Mouse (Mus musculus) ES-E14 (cell line): ENCODE results near the gene Gulp1. TPM values are rescaled to one million over a fixed set of nuclear protein-coding genes. Genes with fewer than 3 reads are reported as not detected.
A peak's percentile ranks its signal among the peaks of the same experiment; 100 is the strongest.

Experiments used
- DNase-seq: peaks from one replicate; pipeline ENCODE4 v3.0.0-alpha.2; 2013; ENCODE audit warnings: low read depth, low spot score
- H3K27ac ChIP-seq: 2 replicates; pipeline ENCODE4 v1.5.1; 2012; ENCODE audit warnings: low read depth, mild to moderate bottlenecking, low read length, moderate library complexity, mixed read lengths; ENCODE audit not compliant: poor library complexity, insufficient read depth, severe bottlenecking
- H3K36me3 ChIP-seq: 2 replicates; pipeline ENCODE4 v1.6.1; 2012; ENCODE audit warnings: mild to moderate bottlenecking, low read length, moderate library complexity, mixed read lengths; ENCODE audit not compliant: control insufficient read depth, poor library complexity, insufficient read depth, severe bottlenecking
- H3K4me1 ChIP-seq, 2 experiments: fragments of 150-350 bp in 1 of 2; sonication (generic) in 1 of 2; 2 replicates each; pipeline ENCODE4 v1.6.1; 2012; ENCODE audit warnings: low read length in 2 of 2, mild to moderate bottlenecking in 1 of 2, mixed read lengths in 1 of 2; ENCODE audit not compliant: control insufficient read depth in 2 of 2, insufficient read depth in 2 of 2, poor library complexity in 1 of 2
- H3K4me3 ChIP-seq, 2 experiments: fragments of 150-350 bp in 1 of 2; sonication (generic) in 1 of 2; 2 replicates each; pipeline ENCODE4 v1.5.1; 2012; ENCODE audit warnings: low read length in 2 of 2, low read depth in 1 of 2, mild to moderate bottlenecking in 1 of 2, mixed read lengths in 1 of 2; ENCODE audit not compliant: insufficient read depth in 1 of 2, poor library complexity in 1 of 2, severe bottlenecking in 1 of 2
- H3K9ac ChIP-seq: 2 replicates; pipeline ENCODE4 v1.6.1; 2012; ENCODE audit warnings: low read depth, mild to moderate bottlenecking, low read length, mixed read lengths; ENCODE audit not compliant: poor library complexity, insufficient read depth, severe bottlenecking
- H3K9me3 ChIP-seq: fragments of 150-350 bp; sonication (generic); 2 replicates; pipeline ENCODE4 v1.6.1; 2012; ENCODE audit warnings: low read depth, mild to moderate bottlenecking, low read length; ENCODE audit not compliant: control insufficient read depth, insufficient read depth
- CHD2 ChIP-seq: IDR thresholded peaks from 2 replicates; pipeline ENCODE4 v1.6.1; 2014; ENCODE audit warnings: mild to moderate bottlenecking, low read depth, low read length, inconsistent platforms
- HCFC1 ChIP-seq: IDR thresholded peaks from 2 replicates; pipeline ENCODE4 v1.6.1; 2012; ENCODE audit warnings: low read length, inconsistent platforms, borderline replicate concordance; ENCODE audit not compliant: insufficient read depth
- MAFK ChIP-seq: IDR thresholded peaks from 2 replicates; pipeline ENCODE4 v1.6.1; 2014; ENCODE audit warnings: mild to moderate bottlenecking, low read depth, low read length, inconsistent platforms; ENCODE audit not compliant: insufficient read depth
- ZC3H11A ChIP-seq: IDR thresholded peaks from 2 replicates; pipeline ENCODE4 v1.6.1; 2012; ENCODE audit warnings: low read depth, mild to moderate bottlenecking, inconsistent platforms, low read length, borderline replicate concordance
- ZNF384 ChIP-seq: IDR thresholded peaks from 2 replicates; pipeline ENCODE4 v1.6.1; 2012; ENCODE audit warnings: low read depth, low read length, inconsistent platforms
- in situ Hi-C, 2 experiments: fragments of 600-800 bp; cut with MboI; formaldehyde crosslinking; loops; one replicate each; pipeline ENCODE4 v1.15.1; 2025; ENCODE audit warnings: low sequenced_read_pairs in 2 of 2, inconsistent platforms in 1 of 2; ENCODE audit not compliant: unreplicated experiment in 2 of 2
- total RNA-seq: library from RNA; depleted of rRNA; stranded (reverse); fragments of 300-350 nt; gene quantifications from 2 replicates; pipeline ENCODE4 v1.2.3, GENCODE M21; 2012

Gulp1 gene
- total RNA-seq, 1 experiment, result 3.7 TPM

GRCm38 (mm10) chr1:44741256-44741655 lies 189.9 kb downstream of the Gulp1 start:
- TF ChIP-seq CHD2 (no peak), HCFC1 (no peak), ZC3H11A (no peak; the same call in 1 of the 2 replicates)
- no peak for DNase-seq
- Histone ChIP-seq H3K4me1 (no peaks in the 10 kb centered on the region), H3K9me3 (no peaks in the 10 kb centered on the region), H3K4me3 (no peak overlapping the region), H3K9ac (no peak overlapping the region), H3K36me3 (no peaks in the 10 kb centered on the region), H3K27ac (no peak overlapping the region)
- in situ Hi-C loops, result loop anchor here in 1 of 2 experiments (10.0 kb wide), 1 partner anchor 1024 kb away; no protein-coding TSS in a partner anchor

GRCm38 (mm10) chr1:44745711-44746110 lies 194.4 kb downstream of the Gulp1 start:
- Histone ChIP-seq H3K4me3 (no peak overlapping the region), H3K9ac (no peak overlapping the region), H3K4me1 (no peaks in the 10 kb centered on the region), H3K27ac (no peak overlapping the region), H3K9me3 (no peaks in the 10 kb centered on the region), H3K36me3 (no peaks in the 10 kb centered on the region)
- in situ Hi-C loops, result loop anchor here in 1 of 2 experiments (10.0 kb wide), 1 partner anchor 1019 kb away; no protein-coding TSS in a partner anchor
- TF ChIP-seq HCFC1 (no peak), ZC3H11A (peak; percentile 57; the same call in 1 of the 2 replicates), MAFK (no peak), ZNF384 (no peak)
- DNase-seq, result peak; percentile 19

- TF ChIP-seq CHD2, result no peak
- TF ChIP-seq MAFK, result no peak
- no peak for TF ChIP-seq ZNF384
- no peak for TF ChIP-seq HCFC1
- TF ChIP-seq ZC3H11A, result no peak
- no peak overlapping the region for H3K4me3 ChIP-seq
- H3K4me1 ChIP-seq, result no peaks in the 10 kb centered on the region
- H3K9me3 ChIP-seq, result no peaks in the 10 kb centered on the region
- DNase-seq, result no peak
- no peak overlapping the region for H3K27ac ChIP-seq
- H3K36me3 ChIP-seq, result no peaks in the 10 kb centered on the region
- in situ Hi-C loops, result loop anchor here (25.0 kb wide), 2 partner anchors 561 to 1011 kb away; partner anchors contain the start of gene Col3a1 (in 1 of the 2)
- H3K9ac ChIP-seq, result no peak overlapping the region
These were observed 199.7 kb downstream of the Gulp1 start for GRCm38 (mm10) chr1:44750731-44751730.

GRCm38 (mm10) chr1:44778251-44778650 lies 226.9 kb downstream of the Gulp1 start:
- Histone ChIP-seq H3K27ac (no peak overlapping the region), H3K4me3 (no peak overlapping the region), H3K4me1 (no peaks in the 10 kb centered on the region), H3K9ac (no peak overlapping the region), H3K9me3 (no peaks in the 10 kb centered on the region), H3K36me3 (no peaks in the 10 kb centered on the region)
- no peak for DNase-seq
- TF ChIP-seq CHD2, result no peak
- no peak for TF ChIP-seq ZNF384
- TF ChIP-seq MAFK, result no peak
- no peak for TF ChIP-seq HCFC1
- TF ChIP-seq ZC3H11A, result no peak
- in situ Hi-C loops, result no loop called here
